Mouse (Mus musculus) neural tube, embryonic 11.5 days (tissue): ENCODE measurements around the gene Smyd1. TPM values are rescaled to one million over a fixed set of nuclear protein-coding genes. Genes with fewer than 3 reads are reported as not detected.

Experiments
- ATAC-seq: fragments of 200-750 bp; cut with Nextera tagmentation; 2 replicates; pipeline ENCODE4 v1.8.0; 2017; ENCODE audit warnings: moderate number of reproducible peaks, mild to moderate bottlenecking, moderate TSS enrichment, moderate library complexity; ENCODE audit not compliant: insufficient read depth, low FRiP score, low TSS enrichment
- DNase-seq: peaks from one replicate; pipeline ENCODE4 v3.0.0-alpha.2; 2015; ENCODE audit warnings: low spot score
- H3K27ac ChIP-seq: fragments of 300-500 bp; sonication (generic); 2 replicates; pipeline ENCODE4 v1.5.1; 2014; ENCODE audit warnings: low read depth, mild to moderate bottlenecking, low read length
- H3K27me3 ChIP-seq: fragments of 300-500 bp; sonication (generic); 2 replicates; pipeline ENCODE4 v1.6.1; 2014; ENCODE audit warnings: mild to moderate bottlenecking, low read length, mixed read lengths; ENCODE audit not compliant: control insufficient read depth, insufficient read depth
- H3K36me3 ChIP-seq: fragments of 300-500 bp; sonication (generic); 2 replicates; pipeline ENCODE4 v1.6.1; 2014; ENCODE audit warnings: mild to moderate bottlenecking, low read length, moderate library complexity, mixed read lengths; ENCODE audit not compliant: control insufficient read depth, insufficient read depth
- H3K4me1 ChIP-seq: fragments of 300-500 bp; sonication (generic); 2 replicates; pipeline ENCODE4 v1.6.1; 2014; ENCODE audit warnings: low read length, mixed read lengths; ENCODE audit not compliant: control insufficient read depth, insufficient read depth
- H3K4me2 ChIP-seq: fragments of 300-500 bp; sonication (generic); 2 replicates; pipeline ENCODE4 v1.6.1; 2014; ENCODE audit warnings: low read depth, mild to moderate bottlenecking, moderate library complexity
- H3K4me3 ChIP-seq: fragments of 300-500 bp; sonication (generic); 2 replicates; pipeline ENCODE4 v1.5.1; 2014; ENCODE audit warnings: low read depth, low read length
- H3K9ac ChIP-seq: fragments of 300-500 bp; sonication (generic); 2 replicates; pipeline ENCODE4 v1.6.1; 2014; ENCODE audit warnings: mild to moderate bottlenecking, low read length
- H3K9me3 ChIP-seq: fragments of 300-500 bp; sonication (generic); 2 replicates; pipeline ENCODE4 v1.6.1; 2016; ENCODE audit warnings: low read length; ENCODE audit not compliant: control insufficient read depth
- WGBS: fragments of 180-500 bp; shearing (Covaris S2); extraction: QIAGEN DNeasy Blood & Tissue Kit; methylation state at CpG from one replicate; pipeline ENCODE4 v1.1.7; 2014; 5-methylcytosine and 5-hydroxymethylcytosine counted together
- polyA plus RNA-seq: library from polyadenylated mRNA; unstranded; fragments of >200 nt; fragmentation: Nextera tagmentation; extraction: Ambion mirVana; gene quantifications from 2 replicates; pipeline ENCODE4 v1.2.1, GENCODE M21; 2014

The Smyd1 gene
- polyA plus RNA-seq, 1 experiment from 2014 or later, result 4.6 TPM

- no peak overlapping the region for H3K4me2 ChIP-seq
- H3K27me3 ChIP-seq, result no peaks in the 10 kb centered on the region
- no peak overlapping the region for H3K9ac ChIP-seq
- DNase-seq, result no peak
- no peak overlapping the region for H3K4me3 ChIP-seq
- no peaks in the 10 kb centered on the region for H3K9me3 ChIP-seq
- H3K36me3 ChIP-seq, result no peaks in the 10 kb centered on the region
- peaks cover 2% of the 10 kb centered on the region; the same call in 1 of the 2 replicates for H3K4me1 ChIP-seq
- WGBS, result 49% methylated on average over 6 of the region's 6 CpGs
- H3K27ac ChIP-seq, result no peak overlapping the region
- ATAC-seq, result no peak
Observed at GRCm38 (mm10) chr6:71226544-71226943, 95.5 kb downstream of the Smyd1 start.

GRCm38 (mm10) chr6:71224184-71224943, 97.7 kb downstream of the Smyd1 start:
- no peak for DNase-seq
- no peak overlapping the region for H3K9ac ChIP-seq
- no peaks in the 10 kb centered on the region for H3K9me3 ChIP-seq
- H3K4me2 ChIP-seq, result no peak overlapping the region
- WGBS, result 87% methylated on average over 3 of the region's 3 CpGs
- no peak overlapping the region for H3K4me3 ChIP-seq
- H3K27ac ChIP-seq, result no peak overlapping the region
- ATAC-seq, result no peak
- H3K4me1 ChIP-seq, result peaks cover 2% of the 10 kb centered on the region; the same call in 1 of the 2 replicates
- H3K27me3 ChIP-seq, result no peaks in the 10 kb centered on the region
- H3K36me3 ChIP-seq, result no peaks in the 10 kb centered on the region

GRCm38 (mm10) chr6:71221501-71221900, 100.5 kb downstream of the Smyd1 start:
- Histone ChIP-seq H3K9ac (no peak overlapping the region), H3K27ac (no peak overlapping the region), H3K9me3 (no peaks in the 10 kb centered on the region), H3K4me2 (no peak overlapping the region), H3K36me3 (no peaks in the 10 kb centered on the region), H3K4me1 (no peaks in the 10 kb centered on the region), H3K4me3 (no peak overlapping the region), H3K27me3 (no peaks in the 10 kb centered on the region)
- DNase-seq (no peak), ATAC-seq (no peak)
- 93% methylated on average over 4 of the region's 4 CpGs for WGBS

GRCm38 (mm10) chr6:71212471-71212870, 109.6 kb downstream of the Smyd1 start:
- 96% methylated on average over 3 of the region's 3 CpGs for WGBS
- Histone ChIP-seq H3K4me1 (no peaks in the 10 kb centered on the region), H3K36me3 (no peaks in the 10 kb centered on the region), H3K27me3 (no peaks in the 10 kb centered on the region), H3K27ac (no peak overlapping the region), H3K9ac (no peak overlapping the region), H3K9me3 (no peaks in the 10 kb centered on the region), H3K4me3 (no peak overlapping the region), H3K4me2 (no peak overlapping the region)
- DNase-seq (no peak), ATAC-seq (no peak)

GRCm38 (mm10) chr6:71211917-71212316, 110.1 kb downstream of the Smyd1 start:
- Histone ChIP-seq H3K4me3 (no peak overlapping the region), H3K4me1 (no peaks in the 10 kb centered on the region), H3K27ac (no peak overlapping the region), H3K36me3 (no peaks in the 10 kb centered on the region), H3K9ac (no peak overlapping the region), H3K4me2 (no peak overlapping the region), H3K9me3 (no peaks in the 10 kb centered on the region), H3K27me3 (no peaks in the 10 kb centered on the region)
- no peak for ATAC-seq
- 75% methylated on average over 7 of the region's 7 CpGs for WGBS
- DNase-seq, result no peak

- H3K36me3 ChIP-seq, result no peaks in the 10 kb centered on the region
- H3K9ac ChIP-seq, result no peak overlapping the region
- no peaks in the 10 kb centered on the region for H3K27me3 ChIP-seq
- WGBS, result 79% methylated on average over 2 of the region's 2 CpGs
- ATAC-seq, result no peak
- no peaks in the 10 kb centered on the region for H3K9me3 ChIP-seq
- H3K4me1 ChIP-seq, result no peaks in the 10 kb centered on the region
- no peak overlapping the region for H3K4me2 ChIP-seq
- DNase-seq, result no peak
- no peak overlapping the region for H3K4me3 ChIP-seq
- no peak overlapping the region for H3K27ac ChIP-seq
Observed at GRCm38 (mm10) chr6:71208691-71209090, 113.3 kb downstream of the Smyd1 start.

- Histone ChIP-seq H3K9ac (no peak overlapping the region), H3K4me3 (no peak overlapping the region), H3K27ac (no peak overlapping the region), H3K36me3 (no peaks in the 10 kb centered on the region), H3K9me3 (no peaks in the 10 kb centered on the region), H3K4me2 (no peak overlapping the region), H3K4me1 (no peaks in the 10 kb centered on the region), H3K27me3 (no peaks in the 10 kb centered on the region)
- 86% methylated on average over 8 of the region's 8 CpGs for WGBS
- ATAC-seq (no peak), DNase-seq (no peak)
Observed at GRCm38 (mm10) chr6:71204166-71204565, 117.9 kb downstream of the Smyd1 start.

- DNase-seq (no peak), ATAC-seq (no peak)
- Histone ChIP-seq H3K27me3 (no peaks in the 10 kb centered on the region), H3K36me3 (no peaks in the 10 kb centered on the region), H3K9me3 (no peaks in the 10 kb centered on the region), H3K27ac (no peak overlapping the region), H3K4me1 (no peaks in the 10 kb centered on the region), H3K4me2 (no peak overlapping the region), H3K9ac (no peak overlapping the region), H3K4me3 (no peak overlapping the region)
- WGBS, result 87% methylated on average over 5 of the region's 5 CpGs
Observed at GRCm38 (mm10) chr6:71203674-71204073, 118.4 kb downstream of the Smyd1 start.

- no peak overlapping the region for H3K9ac ChIP-seq
- DNase-seq (no peak), ATAC-seq (no peak)
- no peak overlapping the region for H3K4me3 ChIP-seq
- no peak overlapping the region for H3K4me2 ChIP-seq
- 66% methylated on average over 5 of the region's 5 CpGs for WGBS
- no peaks in the 10 kb centered on the region for H3K4me1 ChIP-seq
- no peaks in the 10 kb centered on the region for H3K27me3 ChIP-seq
- no peaks in the 10 kb centered on the region for H3K9me3 ChIP-seq
- no peak overlapping the region for H3K27ac ChIP-seq
- no peaks in the 10 kb centered on the region for H3K36me3 ChIP-seq
Observed at GRCm38 (mm10) chr6:71201925-71202324, 120.1 kb downstream of the Smyd1 start.
